Mouse (Mus musculus) olfactory bulb, adult 2 months (tissue): ENCODE measurements around the gene Dera.

Experiments used
- CTCF ChIP-seq: fragments of 200-500 bp; IDR thresholded peaks from 2 replicates; pipeline ENCODE4 v1.5.1; 2012; ENCODE audit warnings: low read depth, mild to moderate bottlenecking, low read length, moderate library complexity; ENCODE audit not compliant: insufficient read depth
- POLR2A ChIP-seq: fragments of 200-500 bp; IDR thresholded peaks from 2 replicates; pipeline ENCODE4 v1.6.1; 2012; ENCODE audit warnings: mild to moderate bottlenecking, low read depth, low read length, moderate library complexity; ENCODE audit not compliant: insufficient read depth

DNA sequence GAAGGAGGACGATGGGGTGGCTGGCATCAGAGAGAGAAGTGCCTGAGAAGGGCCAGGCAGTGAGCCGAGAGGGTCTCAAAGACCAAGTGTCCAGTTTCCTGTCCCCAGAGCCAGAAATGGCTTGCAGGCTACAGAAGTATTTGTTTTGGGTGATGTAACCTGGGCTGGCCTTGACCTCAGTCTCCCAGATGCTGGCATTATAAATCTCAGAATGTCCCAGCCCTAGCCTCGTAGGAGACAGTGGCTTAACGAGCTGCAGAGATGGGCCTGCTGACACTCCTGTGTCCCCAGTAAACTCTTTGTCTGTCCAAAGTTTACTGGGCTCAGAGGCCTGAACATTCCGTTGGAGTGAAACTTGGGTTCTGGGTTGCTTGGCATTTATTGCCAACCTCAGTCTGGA is 55.8 kb downstream of the Dera start:
- TF ChIP-seq CTCF (no peak), POLR2A (no peak)
